Mouse (Mus musculus) hindbrain, embryonic 13.5 days (tissue): ENCODE measurements at regions not wholly inside any gene's neighbourhood (a gene's known extent, or its start where the extent isn't known, plus 50 kb on each side); places are given as distances from the start of the nearest gene placed in this dataset.

Experiments
- ATAC-seq: fragments of 200-750 bp; cut with Nextera tagmentation; 2 replicates; pipeline ENCODE4 v1.8.0; 2017; ENCODE audit warnings: moderate TSS enrichment; ENCODE audit not compliant: low FRiP score
- H3K27ac ChIP-seq: fragments of 300-500 bp; sonication (generic); 2 replicates; pipeline ENCODE4 v1.5.1; 2015; ENCODE audit warnings: inconsistent platforms, mild to moderate bottlenecking, moderate library complexity
- H3K27me3 ChIP-seq: fragments of 300-500 bp; sonication (generic); 2 replicates; pipeline ENCODE4 v1.6.1; 2015; ENCODE audit warnings: mild to moderate bottlenecking, inconsistent platforms
- H3K36me3 ChIP-seq: fragments of 300-500 bp; sonication (generic); 2 replicates; pipeline ENCODE4 v1.6.1; 2015; ENCODE audit warnings: mild to moderate bottlenecking, inconsistent platforms
- H3K4me1 ChIP-seq: fragments of 300-500 bp; sonication (generic); replicated peaks from 2 replicates; pipeline ENCODE4 v1.6.1; 2015; ENCODE audit warnings: inconsistent platforms
- H3K4me2 ChIP-seq: fragments of 300-500 bp; sonication (generic); 2 replicates; pipeline ENCODE4 v1.6.1; 2015; ENCODE audit warnings: inconsistent platforms, mild to moderate bottlenecking, moderate library complexity
- H3K4me3 ChIP-seq: fragments of 300-500 bp; sonication (generic); 2 replicates; pipeline ENCODE4 v1.5.1; 2015; ENCODE audit warnings: mild to moderate bottlenecking, inconsistent platforms
- H3K9ac ChIP-seq: fragments of 300-500 bp; sonication (generic); 2 replicates; pipeline ENCODE4 v1.6.1; 2015; ENCODE audit warnings: mild to moderate bottlenecking, inconsistent platforms
- H3K9me3 ChIP-seq: fragments of 300-500 bp; sonication (generic); 2 replicates; pipeline ENCODE4 v1.6.1; 2016; ENCODE audit warnings: inconsistent platforms
- WGBS: fragments of 180-500 bp; shearing (Covaris S2); methylation state at CpG from one replicate; pipeline ENCODE4 v1.1.7; 2015; 5-methylcytosine and 5-hydroxymethylcytosine counted together

- H3K27me3 ChIP-seq, result peaks cover 8% of the 10 kb centered on the region; the same call in 1 of the 2 replicates
- H3K36me3 ChIP-seq, result no peaks in the 10 kb centered on the region
- no peak overlapping the region for H3K9ac ChIP-seq
- no peaks in the 10 kb centered on the region for H3K9me3 ChIP-seq
- 81% methylated on average over 3 of the region's 3 CpGs for WGBS
- no peak for ATAC-seq
- no peak overlapping the region for H3K4me3 ChIP-seq
- H3K4me2 ChIP-seq, result no peak overlapping the region
- no peaks in the 10 kb centered on the region for H3K4me1 ChIP-seq
- no peak overlapping the region for H3K27ac ChIP-seq
These were observed 51.2 kb upstream of the Zmat1 start for GRCm38 (mm10) chrX:135060184-135060583.

GRCm38 (mm10) chrX:135058949-135059348 is 49.9 kb upstream of the Zmat1 start:
- Histone ChIP-seq H3K4me1 (no peaks in the 10 kb centered on the region), H3K27ac (no peak overlapping the region), H3K4me3 (no peak overlapping the region), H3K4me2 (no peak overlapping the region), H3K36me3 (no peaks in the 10 kb centered on the region), H3K9me3 (no peaks in the 10 kb centered on the region), H3K27me3 (peaks cover 7% of the 10 kb centered on the region; the same call in 1 of the 2 replicates), H3K9ac (no peak overlapping the region)
- 58% methylated on average over 3 of the region's 3 CpGs for WGBS
- ATAC-seq, result no peak
